Mouse (Mus musculus) stomach, embryonic 15.5 days (tissue): ENCODE measurements around the gene Stra8. TPM values are rescaled to one million over a fixed set of nuclear protein-coding genes. Genes with fewer than 3 reads are reported as not detected.

Experiments
- ATAC-seq: fragments of 200-750 bp; cut with Nextera tagmentation; 2 replicates; pipeline ENCODE4 v1.8.0; 2017; ENCODE audit warnings: low read depth, moderate number of reproducible peaks, moderate TSS enrichment; ENCODE audit not compliant: insufficient read depth, low FRiP score
- H3K27ac ChIP-seq: fragments of 300-500 bp; sonication (generic); 2 replicates; pipeline ENCODE4 v1.5.1; 2015; ENCODE audit warnings: mild to moderate bottlenecking, inconsistent platforms
- H3K27me3 ChIP-seq: fragments of 300-500 bp; sonication (generic); replicated peaks from 2 replicates; pipeline ENCODE4 v1.6.1; 2015; ENCODE audit warnings: inconsistent platforms
- H3K36me3 ChIP-seq: fragments of 300-500 bp; sonication (generic); 2 replicates; pipeline ENCODE4 v1.6.1; 2015; ENCODE audit warnings: inconsistent platforms
- H3K4me1 ChIP-seq: fragments of 300-500 bp; sonication (generic); 2 replicates; pipeline ENCODE4 v1.6.1; 2015; ENCODE audit warnings: inconsistent platforms
- H3K4me2 ChIP-seq: fragments of 300-500 bp; sonication (generic); 2 replicates; pipeline ENCODE4 v1.6.1; 2015; ENCODE audit warnings: mild to moderate bottlenecking, inconsistent platforms
- H3K4me3 ChIP-seq: fragments of 300-500 bp; sonication (generic); replicated peaks from 2 replicates; pipeline ENCODE4 v1.5.1; 2015; ENCODE audit warnings: inconsistent platforms
- H3K9ac ChIP-seq: fragments of 300-500 bp; sonication (generic); 2 replicates; pipeline ENCODE4 v1.6.1; 2015; ENCODE audit warnings: inconsistent platforms
- H3K9me3 ChIP-seq: fragments of 300-500 bp; sonication (generic); 2 replicates; pipeline ENCODE4 v1.6.1; 2016; ENCODE audit warnings: inconsistent platforms
- WGBS: fragments of 180-500 bp; shearing (Covaris S2); methylation state at CpG from one replicate; pipeline ENCODE4 v1.1.7; 2015; 5-methylcytosine and 5-hydroxymethylcytosine counted together
- polyA plus RNA-seq: library from polyadenylated mRNA; unstranded; fragments of >200 nt; fragmentation: Nextera tagmentation; extraction: Ambion mirVana; gene quantifications from 2 replicates; pipeline ENCODE4 v1.2.1, GENCODE M21; 2015

The Stra8 gene
- not detected in 2 replicates for polyA plus RNA-seq

DNA sequence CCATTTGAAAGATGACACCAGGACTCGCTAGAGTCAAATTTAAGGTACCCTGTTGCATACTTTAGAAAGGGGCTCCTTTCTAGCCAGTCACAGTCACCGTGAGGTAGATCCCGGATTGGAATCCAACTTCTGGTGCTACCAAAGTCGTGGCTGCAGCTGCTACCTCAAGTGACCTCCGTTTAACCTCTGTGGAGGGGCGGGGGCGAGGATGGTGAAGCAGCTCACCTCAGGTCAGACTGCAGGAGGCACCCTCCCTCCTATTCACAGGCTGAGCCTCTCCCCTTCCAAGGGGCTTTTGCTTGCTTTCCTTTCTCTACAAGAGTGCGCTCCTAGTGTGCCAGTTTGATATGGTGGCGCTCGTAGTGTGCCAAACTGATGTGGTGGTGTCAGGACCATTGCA is at the start of gene Stra8:
Gene Stra8 (plus strand): TSS at position 208 of the 400 bp plus-strand sequence.
- no peak for ATAC-seq
- no peaks in the 10 kb centered on the region for H3K36me3 ChIP-seq
- no peaks in the 10 kb centered on the region for H3K4me1 ChIP-seq
- no peak within 1 kb of the TSS for H3K9ac ChIP-seq
- no peak within 1 kb of the TSS for H3K4me3 ChIP-seq
- 40% methylated on average over 10 of the region's 10 CpGs for WGBS
- H3K27me3 ChIP-seq = no peaks in the 10 kb centered on the region
- H3K9me3 ChIP-seq = no peaks in the 10 kb centered on the region
- no peak within 1 kb of the TSS for H3K4me2 ChIP-seq
- H3K27ac ChIP-seq = no peak within 1 kb of the TSS

DNA sequence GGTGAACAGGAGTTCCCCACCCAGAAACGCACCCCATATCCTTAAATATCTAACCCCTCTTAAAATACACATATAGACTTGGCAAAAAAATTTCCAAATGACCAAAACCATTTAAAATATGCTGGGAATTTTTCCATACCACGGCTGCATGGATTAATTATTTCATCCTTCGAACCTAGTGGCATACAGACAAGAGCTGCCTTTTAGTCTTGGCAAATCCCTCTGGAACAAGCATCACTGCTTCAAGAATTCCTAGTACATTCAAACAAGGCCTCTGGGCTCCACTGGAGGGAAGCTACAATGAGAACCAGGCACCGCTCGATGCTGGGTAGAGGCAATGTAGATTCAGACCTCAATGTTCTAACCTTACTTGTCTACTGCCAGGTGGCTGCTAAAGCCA is 49.2 kb upstream of the Stra8 start:
- no peaks in the 10 kb centered on the region for H3K36me3 ChIP-seq
- no peaks in the 10 kb centered on the region for H3K27me3 ChIP-seq
- no peak overlapping the region for H3K4me2 ChIP-seq
- no peak for ATAC-seq
- no peak overlapping the region for H3K27ac ChIP-seq
- peaks cover 21% of the 10 kb centered on the region for H3K4me1 ChIP-seq
- no peaks in the 10 kb centered on the region for H3K9me3 ChIP-seq
- H3K4me3 ChIP-seq = no peak overlapping the region
- 61% methylated on average over 5 of the region's 5 CpGs for WGBS
- H3K9ac ChIP-seq = no peak overlapping the region

DNA sequence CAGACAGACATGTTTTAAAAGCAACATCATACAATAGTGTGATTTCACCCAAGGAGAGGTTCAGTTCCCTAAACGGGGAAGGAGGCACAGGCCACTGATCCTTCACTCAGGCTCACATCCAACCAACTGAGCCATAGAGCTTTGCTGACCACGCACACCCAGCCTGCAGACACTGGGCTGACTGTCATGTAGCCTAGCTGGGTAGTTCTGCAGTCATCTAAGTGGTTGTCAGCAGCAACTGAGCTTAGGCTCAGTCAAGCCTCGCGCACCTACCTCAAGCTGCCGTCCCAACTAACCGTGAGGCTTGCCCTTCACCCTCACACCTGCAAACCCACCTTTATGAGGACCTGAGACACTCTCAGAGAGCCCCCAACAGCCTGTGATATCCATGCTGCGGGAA is 48.0 kb upstream of the Stra8 start:
- no peak overlapping the region for H3K4me2 ChIP-seq
- H3K27me3 ChIP-seq = no peaks in the 10 kb centered on the region
- WGBS = 85% methylated on average over 7 of the region's 7 CpGs
- H3K36me3 ChIP-seq = no peaks in the 10 kb centered on the region
- no peak overlapping the region for H3K27ac ChIP-seq
- peaks cover 25% of the 10 kb centered on the region for H3K4me1 ChIP-seq
- H3K4me3 ChIP-seq = no peak overlapping the region
- H3K9ac ChIP-seq = no peak overlapping the region
- ATAC-seq = no peak
- H3K9me3 ChIP-seq = no peaks in the 10 kb centered on the region

DNA sequence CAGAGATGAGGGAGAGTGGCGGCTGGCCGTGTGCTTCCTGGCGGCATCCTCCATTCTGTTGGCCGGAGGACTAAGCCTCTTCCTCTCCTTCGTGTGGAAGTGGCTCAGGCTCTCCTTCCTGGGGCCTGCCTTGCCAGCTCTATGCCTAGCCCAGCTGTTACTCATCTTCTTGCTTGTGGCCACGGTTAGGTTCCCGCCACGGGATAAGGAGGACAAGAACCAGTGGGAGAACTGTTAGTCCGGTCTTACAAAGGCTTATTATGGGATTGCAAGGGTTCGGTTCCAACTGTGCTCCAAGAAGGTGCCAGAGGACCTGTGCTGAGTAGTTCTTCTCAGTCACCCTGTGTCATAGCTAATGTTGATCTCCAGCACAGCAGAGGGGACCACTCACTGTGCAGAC is 47.1 kb upstream of the Stra8 start:
- no peak for ATAC-seq
- Histone ChIP-seq H3K4me3 (no peak overlapping the region), H3K9ac (no peak overlapping the region), H3K36me3 (no peaks in the 10 kb centered on the region), H3K27ac (no peak overlapping the region), H3K4me1 (peaks cover 21% of the 10 kb centered on the region), H3K27me3 (no peaks in the 10 kb centered on the region), H3K9me3 (no peaks in the 10 kb centered on the region), H3K4me2 (no peak overlapping the region)
- WGBS = 77% methylated on average over 10 of the region's 10 CpGs

DNA sequence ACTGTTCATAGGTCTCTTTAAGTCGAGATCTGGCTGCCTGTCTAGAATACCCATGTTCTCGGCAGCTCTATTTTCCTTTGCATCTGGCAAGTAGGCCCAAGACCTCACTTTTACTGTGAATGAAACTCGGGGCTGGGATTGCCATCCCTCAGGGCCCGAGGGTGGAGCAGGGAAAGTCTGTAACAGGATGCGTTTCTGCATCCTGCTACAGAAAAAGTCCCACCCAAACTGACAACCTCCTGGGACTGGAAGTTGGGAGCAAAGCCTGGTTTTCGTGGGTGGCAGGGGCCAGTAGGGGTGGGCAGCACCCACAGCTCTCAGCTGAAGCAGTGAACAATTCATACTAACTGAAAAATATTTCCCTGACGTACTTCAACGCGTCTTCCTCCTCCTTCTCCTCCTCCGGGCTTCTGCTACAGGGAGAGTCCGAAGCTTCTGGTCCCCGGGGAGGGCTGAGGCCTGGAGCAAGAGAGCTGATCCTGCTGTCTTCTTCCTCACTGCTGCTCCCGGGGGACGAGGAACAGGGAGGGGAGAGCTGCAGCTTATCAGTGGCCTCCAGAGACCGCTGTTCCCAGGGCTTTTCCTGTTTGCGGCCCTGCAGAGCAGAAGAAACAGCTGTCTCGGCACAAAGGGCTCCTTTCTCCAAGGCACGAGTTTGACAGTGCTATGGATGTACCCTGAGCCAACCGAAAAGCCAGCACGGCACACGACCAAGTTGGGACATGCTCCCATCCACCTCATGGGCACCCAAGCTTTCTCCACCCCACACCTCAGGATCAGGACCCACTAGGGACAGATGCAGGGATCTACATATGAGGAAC is 45.7 kb upstream of the Stra8 start:
- H3K27me3 ChIP-seq = no peaks in the 10 kb centered on the region
- WGBS = 55% methylated on average over 21 of the region's 21 CpGs
- no peaks in the 10 kb centered on the region for H3K36me3 ChIP-seq
- H3K4me1 ChIP-seq = peaks cover 24% of the 10 kb centered on the region
- no peaks in the 10 kb centered on the region for H3K9me3 ChIP-seq
- no peak for ATAC-seq
- no peak overlapping the region for H3K9ac ChIP-seq
- H3K4me3 ChIP-seq = no peak overlapping the region
- 0 out of 2 replicates have a peak overlapping the region, but pooled peaks have one; percentile 21 for H3K27ac ChIP-seq
- H3K4me2 ChIP-seq = no peak overlapping the region; the same call in 1 of the 2 replicates

DNA sequence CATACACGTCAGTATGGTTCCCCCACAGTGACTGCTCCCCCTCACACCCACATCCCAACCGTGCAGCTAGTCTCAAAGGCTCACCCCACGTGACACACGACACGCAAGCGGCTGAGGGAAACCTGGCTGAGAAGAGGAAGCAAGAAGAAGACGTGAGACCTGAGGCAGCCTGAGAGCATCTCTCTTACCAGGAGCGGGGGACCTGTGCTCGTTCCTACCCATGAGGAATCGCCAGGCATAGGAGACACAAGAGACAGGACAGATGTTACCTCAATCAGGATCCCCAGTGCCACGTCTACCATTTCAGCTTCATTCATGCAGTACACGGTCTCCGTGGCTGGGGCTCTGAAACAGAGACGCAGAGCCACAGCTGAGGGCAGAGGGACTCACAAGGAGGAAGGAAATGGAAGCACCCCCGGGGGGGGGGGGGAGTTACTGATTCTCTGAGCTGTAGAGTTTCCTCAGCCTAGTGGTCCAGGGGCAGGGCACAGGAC is 44.6 kb upstream of the Stra8 start:
- Histone ChIP-seq H3K4me3 (no peak overlapping the region), H3K4me1 (peaks cover 19% of the 10 kb centered on the region), H3K27ac (peak overlapping the region; percentile 91; the same call in 1 of the 2 replicates), H3K9me3 (no peaks in the 10 kb centered on the region), H3K4me2 (peak overlapping the region; percentile 4; the same call in 1 of the 2 replicates), H3K36me3 (no peaks in the 10 kb centered on the region), H3K27me3 (no peaks in the 10 kb centered on the region), H3K9ac (no peak overlapping the region)
- 84% methylated on average over 15 of the region's 15 CpGs for WGBS
- ATAC-seq = no peak

DNA sequence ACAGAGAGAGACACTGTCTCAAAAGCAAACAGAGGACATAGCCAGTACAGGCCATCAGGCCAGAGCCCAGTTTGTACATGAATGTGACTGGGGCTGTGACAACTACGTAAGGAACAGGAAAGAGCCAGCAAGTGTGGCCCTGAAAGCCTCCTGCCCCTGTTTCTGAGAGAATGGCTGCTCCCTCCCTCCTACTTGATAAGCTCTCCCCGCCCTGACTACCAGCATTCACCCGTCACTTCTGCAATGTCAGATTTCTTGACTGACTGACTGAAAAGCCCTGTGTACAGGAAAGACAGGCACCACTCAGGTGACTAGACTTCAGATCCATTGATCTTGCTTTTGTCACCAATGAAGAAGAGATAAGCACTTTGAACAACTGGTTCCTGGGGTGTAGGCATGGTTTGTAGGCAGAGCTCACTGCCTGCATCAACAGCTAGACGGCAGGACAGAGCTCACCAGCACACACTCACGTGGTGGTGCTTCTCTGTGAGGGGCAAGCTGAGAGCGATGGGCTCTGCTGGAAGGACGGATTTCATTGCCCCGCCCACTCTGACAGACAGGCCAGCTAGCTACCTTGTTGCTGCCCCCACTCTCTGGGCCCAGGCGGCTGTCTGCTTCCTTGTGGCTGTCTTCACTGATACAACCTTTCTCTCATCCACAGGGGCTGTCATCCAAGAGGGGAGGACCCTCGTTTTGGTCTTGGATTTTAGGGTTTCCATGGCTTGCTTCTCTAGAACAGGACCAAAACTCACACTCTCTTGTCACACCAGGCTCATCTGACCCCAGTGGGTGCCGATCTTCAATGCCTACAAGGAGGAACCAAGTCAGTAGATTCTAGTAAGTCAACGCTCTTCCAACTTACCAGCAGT is 43.8 kb upstream of the Stra8 start:
- Histone ChIP-seq H3K27me3 (no peaks in the 10 kb centered on the region), H3K4me2 (0 out of 2 replicates have a peak overlapping the region, but pooled peaks have one; percentile 57), H3K27ac (peak overlapping the region; percentile 91), H3K4me3 (no peak overlapping the region), H3K9me3 (no peaks in the 10 kb centered on the region), H3K9ac (no peak overlapping the region), H3K36me3 (no peaks in the 10 kb centered on the region), H3K4me1 (peaks cover 19% of the 10 kb centered on the region)
- WGBS = 48% methylated on average over 12 of the region's 12 CpGs
- peak; percentile 19; the same call in 1 of the 2 replicates for ATAC-seq

DNA sequence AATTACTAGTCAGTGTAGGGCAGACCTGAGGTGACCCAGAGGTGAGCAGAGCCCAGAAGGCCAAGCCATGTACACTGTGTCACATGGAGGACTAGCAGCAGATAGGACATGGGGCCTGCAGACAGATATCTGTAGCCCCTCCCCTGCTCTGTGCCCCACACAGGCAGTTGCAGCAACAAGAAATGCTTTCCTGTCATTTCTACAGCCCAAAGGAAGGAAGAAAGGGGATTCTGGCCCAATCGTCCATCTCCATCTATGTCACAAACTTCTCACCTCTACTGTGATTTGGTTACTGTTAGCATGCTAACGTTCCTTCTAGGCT is 43.2 kb upstream of the Stra8 start:
- H3K4me2 ChIP-seq = peak overlapping the region; percentile 57
- 0 out of 2 replicates have a peak, but pooled peaks cover 2% of the 10 kb centered on the region for H3K36me3 ChIP-seq
- 11% methylated on average over 2 of the region's 2 CpGs for WGBS
- H3K9ac ChIP-seq = no peak overlapping the region
- H3K4me1 ChIP-seq = peaks cover 19% of the 10 kb centered on the region
- ATAC-seq = no peak
- H3K4me3 ChIP-seq = peak overlapping the region; percentile 68
- H3K27me3 ChIP-seq = no peaks in the 10 kb centered on the region
- no peaks in the 10 kb centered on the region for H3K9me3 ChIP-seq
- peak overlapping the region; percentile 91; the same call in 1 of the 2 replicates for H3K27ac ChIP-seq

DNA sequence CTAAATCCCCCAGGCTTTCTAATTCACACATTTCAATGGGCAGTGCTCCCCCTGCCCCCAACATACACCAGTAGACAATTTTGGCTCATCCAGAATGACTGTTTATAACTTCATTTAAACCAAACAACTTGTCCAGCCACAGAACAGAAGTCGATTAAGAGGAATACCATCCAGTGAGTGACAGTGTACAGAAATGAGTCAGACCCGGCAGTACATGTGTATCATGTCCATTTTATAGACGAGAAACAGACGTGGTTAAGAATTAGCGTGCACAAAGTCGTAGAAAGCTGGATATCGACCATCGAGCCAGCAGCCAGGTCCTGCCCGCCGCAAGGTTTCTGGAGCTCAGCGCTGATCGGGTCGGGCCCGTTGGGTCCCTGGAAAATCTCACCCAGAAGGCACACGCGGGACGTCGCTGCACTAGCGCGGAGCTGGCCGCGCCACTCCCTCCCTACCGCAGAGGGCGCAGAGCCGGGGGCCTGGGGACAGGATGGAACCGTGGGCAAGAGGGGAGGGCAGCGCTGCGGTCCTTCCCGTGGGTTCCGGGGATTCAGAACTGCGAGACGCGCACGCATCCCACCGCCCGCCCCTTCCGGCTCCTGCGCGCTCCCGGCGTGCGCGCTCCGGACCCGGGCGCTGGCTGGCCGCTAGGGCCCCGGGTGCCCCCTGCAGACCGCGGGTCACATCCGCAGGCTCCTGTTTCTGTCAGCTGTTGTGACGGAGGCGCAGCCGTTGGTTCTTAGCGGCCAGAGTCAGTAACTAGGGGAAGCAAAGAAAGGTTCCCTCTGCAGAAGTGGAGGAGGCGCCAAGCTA is 42.2 kb upstream of the Stra8 start, which contains the start of gene Cyren:
Gene Cyren (minus strand): TSS at position 552 of the 813 bp plus-strand sequence.
- Histone ChIP-seq H3K9ac (peak within 1 kb of the TSS; percentile 76), H3K4me3 (peak within 1 kb of the TSS; percentile 68), H3K4me1 (peaks cover 19% of the 10 kb centered on the region), H3K9me3 (no peaks in the 10 kb centered on the region), H3K27me3 (no peaks in the 10 kb centered on the region), H3K27ac (peak within 1 kb of the TSS; percentile 91), H3K36me3 (0 out of 2 replicates have a peak, but pooled peaks cover 6% of the 10 kb centered on the region), H3K4me2 (peak within 1 kb of the TSS; percentile 57)
- ATAC-seq = peak; percentile 92
- WGBS = under 1% methylated on average over 56 of the region's 56 CpGs

DNA sequence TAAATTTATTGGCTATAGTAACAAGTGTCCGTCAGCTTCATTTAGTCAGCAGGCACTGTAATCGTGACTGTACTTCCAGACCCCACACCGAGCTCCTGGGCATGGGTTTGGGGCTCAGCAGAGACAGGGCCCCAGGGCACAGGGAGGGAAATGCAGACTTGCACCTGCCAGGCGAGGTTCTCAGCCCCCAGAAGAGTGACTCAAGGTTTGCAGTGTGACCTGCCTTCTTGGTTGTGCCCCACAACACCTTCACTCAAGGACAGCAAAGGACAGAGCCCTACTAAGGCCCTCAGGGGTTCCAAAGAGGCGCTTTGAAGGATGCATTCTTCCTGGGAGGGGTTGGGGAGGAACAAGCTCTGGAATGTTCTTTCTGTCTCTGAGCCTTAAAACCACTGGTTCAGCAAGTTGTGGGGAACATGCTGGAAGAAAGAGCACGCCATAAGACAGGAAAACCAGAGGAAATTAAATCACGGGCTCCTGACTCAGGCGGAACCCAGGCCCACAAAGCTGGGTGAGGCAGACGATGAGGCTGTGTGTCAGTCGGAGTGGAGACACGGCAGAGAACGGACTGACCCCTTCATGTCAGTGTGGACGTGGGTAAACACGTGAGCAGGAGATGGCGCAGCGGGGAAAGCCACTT is 40.7 kb upstream of the Stra8 start:
- H3K4me3 ChIP-seq = no peak overlapping the region
- H3K9ac ChIP-seq = no peak overlapping the region
- WGBS = 87% methylated on average over 16 of the region's 16 CpGs
- peaks cover 8% of the 10 kb centered on the region; the same call in 1 of the 2 replicates for H3K36me3 ChIP-seq
- no peak overlapping the region for H3K4me2 ChIP-seq
- no peaks in the 10 kb centered on the region for H3K9me3 ChIP-seq
- peaks cover 19% of the 10 kb centered on the region for H3K4me1 ChIP-seq
- H3K27ac ChIP-seq = no peak overlapping the region
- no peaks in the 10 kb centered on the region for H3K27me3 ChIP-seq
- no peak for ATAC-seq
